Mouse (Mus musculus): ENCODE results near the gene Dnmt3a.

The Dnmt3a gene

GRCm38 (mm10) chr12:3787041-3787440 lies 18.8 kb upstream of the Dnmt3a start:
- no peak for DNase-seq (ENCODE audit: low spot score)

- DNase-seq (ENCODE audit: low spot score): no peak
These were observed 18.3 kb upstream of the Dnmt3a start for GRCm38 (mm10) chr12:3787541-3787940.

DNA sequence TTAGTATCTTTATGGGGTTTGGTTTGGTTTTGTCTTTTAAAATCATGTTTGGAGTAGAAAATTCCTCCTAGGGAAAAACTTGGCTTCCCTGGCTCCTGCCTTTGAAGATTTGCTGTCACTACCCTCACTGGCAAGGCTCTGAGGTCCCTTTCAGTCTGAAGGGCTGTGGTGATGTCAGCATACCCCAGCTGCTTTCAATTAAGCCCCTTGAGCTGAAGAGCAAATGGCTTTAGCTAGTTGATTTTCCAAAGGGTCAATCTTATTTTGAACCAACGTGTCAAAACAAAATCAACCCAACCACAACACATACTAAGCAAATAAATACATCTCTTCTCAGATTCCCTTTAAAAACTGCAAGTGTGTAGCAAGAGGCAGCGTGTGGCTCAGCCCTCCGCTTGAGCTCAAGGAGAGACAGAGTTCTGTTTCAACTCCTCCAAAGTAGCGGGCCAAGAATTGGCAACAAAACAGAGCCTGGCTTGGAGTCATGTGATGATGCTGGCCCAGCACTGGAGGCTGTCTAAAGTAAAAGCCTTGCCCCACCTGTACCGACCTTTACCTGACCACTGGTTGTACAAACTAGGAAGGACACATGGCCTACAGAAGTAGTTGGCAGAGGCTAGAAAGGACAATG lies 17.3 kb upstream of the Dnmt3a start:
- DNase-seq (ENCODE audit: low spot score): no peak

DNA sequence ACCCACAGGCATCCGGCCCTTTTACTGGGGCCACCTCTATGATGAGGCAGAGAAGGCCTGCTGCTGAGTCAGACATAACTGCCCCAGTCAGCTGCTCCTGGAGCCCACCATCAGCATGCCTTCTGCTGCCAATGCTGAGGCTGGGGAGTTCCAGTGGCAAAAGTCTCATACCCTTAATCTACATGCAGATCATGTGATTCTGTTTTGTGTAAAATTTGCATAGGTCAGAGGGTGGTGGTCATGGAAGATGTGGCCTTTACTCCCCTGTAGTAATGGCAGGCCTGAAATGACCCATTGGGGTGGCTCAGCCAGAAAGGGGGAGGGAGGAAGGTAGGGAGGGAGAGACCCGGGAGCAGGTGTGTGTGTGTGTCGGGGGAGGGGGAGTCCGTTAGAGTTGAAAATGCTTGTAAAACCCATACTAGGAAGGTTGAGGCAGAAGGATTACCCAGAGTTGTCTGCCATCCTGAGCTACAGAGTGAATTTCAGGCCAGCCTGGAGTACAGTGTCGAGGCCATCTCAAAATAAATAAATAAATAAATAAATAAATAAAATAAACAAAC lies 16.1 kb upstream of the Dnmt3a start:
- DNase-seq (ENCODE audit: low spot score): no peak

- no peak for DNase-seq (ENCODE audit: low spot score)
These were observed 14.6 kb upstream of the Dnmt3a start for GRCm38 (mm10) chr12:3791257-3791656.

DNA sequence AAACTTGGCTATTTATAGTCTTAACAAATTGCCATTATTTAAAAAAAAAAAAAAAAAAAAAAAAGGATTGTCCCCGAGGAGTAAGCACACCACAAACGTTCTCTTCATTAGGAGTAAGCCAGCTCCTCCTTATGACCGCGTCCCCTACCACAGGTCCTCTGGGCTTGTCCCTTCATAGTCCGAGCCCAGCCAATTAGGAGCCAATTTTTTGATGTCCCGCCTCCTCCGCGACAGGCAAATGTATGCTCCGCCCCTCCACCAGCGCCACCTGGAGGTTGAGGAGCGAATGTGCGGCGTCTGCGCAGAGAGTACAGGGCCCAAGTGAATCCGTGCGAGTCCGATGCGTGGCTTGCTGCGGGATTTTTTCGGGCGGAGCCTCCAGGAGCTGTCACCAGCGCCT lies 14.1 kb upstream of the Dnmt3a start:
- peak; percentile 95 for DNase-seq (ENCODE audit: low spot score)

- DNase-seq (ENCODE audit: low spot score): no peak
These were observed 13.6 kb upstream of the Dnmt3a start for GRCm38 (mm10) chr12:3792248-3792647.

DNA sequence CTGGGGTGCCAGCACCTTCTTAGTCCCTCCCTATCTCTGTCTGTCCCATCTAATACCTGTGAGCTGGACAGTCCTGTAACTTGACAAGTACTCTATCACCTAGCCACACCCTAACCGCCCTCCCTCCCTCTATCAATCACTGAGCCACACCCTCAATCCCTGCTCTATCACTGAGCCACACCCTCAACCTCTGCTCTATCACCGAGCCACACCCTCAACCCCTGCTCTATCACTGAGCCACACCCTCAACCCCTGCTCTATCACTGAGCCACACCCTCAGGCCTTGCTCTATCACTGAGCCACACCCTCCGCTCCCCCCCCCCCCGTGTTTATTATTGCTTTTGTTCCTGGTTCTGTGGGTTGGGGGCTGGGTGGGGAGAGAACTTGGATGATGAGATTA lies 10.2 kb upstream of the Dnmt3a start:
- DNase-seq (ENCODE audit: low spot score): no peak

- DNase-seq (ENCODE audit: low spot score): no peak
These were observed 6.3 kb upstream of the Dnmt3a start for GRCm38 (mm10) chr12:3799551-3799950.

- peak; percentile 72 for DNase-seq (ENCODE audit: low spot score)
These were observed 471 bp downstream of the Dnmt3a start for GRCm38 (mm10) chr12:3806271-3806684.

GRCm38 (mm10) chr12:3806703-3807547 lies 1.1 kb downstream of the Dnmt3a start:
- DNase-seq (ENCODE audit: low spot score): peak; percentile 62

GRCm38 (mm10) chr12:3807548-3808395 lies 2.0 kb downstream of the Dnmt3a start:
- peak; percentile 55 for DNase-seq (ENCODE audit: low spot score)

- no peak for DNase-seq (ENCODE audit: low spot score)
These were observed 2.7 kb downstream of the Dnmt3a start for GRCm38 (mm10) chr12:3808396-3808981.

DNA sequence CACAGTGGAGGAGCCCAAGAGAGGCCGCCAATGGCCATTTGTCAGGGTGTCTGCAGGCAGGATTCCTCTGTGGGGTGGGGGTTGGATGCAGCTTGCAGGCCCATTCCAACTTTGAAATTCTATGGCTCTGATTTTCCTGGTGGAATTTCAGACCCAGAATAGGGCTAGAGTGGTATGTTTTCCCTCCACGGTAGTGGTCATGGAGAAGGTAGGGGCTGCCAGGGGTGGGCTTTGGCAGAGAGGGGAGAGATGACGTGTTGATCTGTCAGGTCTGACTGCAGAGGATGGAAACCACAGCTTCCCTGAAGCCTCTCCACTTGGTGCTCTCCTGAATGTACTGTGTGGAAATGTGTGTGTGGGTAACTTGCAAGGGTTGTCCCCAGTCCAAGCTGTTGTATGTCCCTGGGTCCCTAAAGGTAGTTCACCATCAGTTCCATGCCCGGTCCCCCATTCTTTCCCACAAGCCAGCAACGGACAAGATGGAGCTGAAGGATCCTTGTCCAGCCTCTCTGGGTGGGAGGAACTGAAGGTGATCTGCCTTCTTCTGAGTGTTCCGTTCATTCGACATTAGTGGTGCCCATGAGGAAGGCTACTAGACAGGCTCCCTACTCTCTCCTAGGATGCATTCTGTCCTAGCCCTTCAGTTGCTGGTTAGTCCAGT lies 3.8 kb downstream of the Dnmt3a start:
- DNase-seq (ENCODE audit: low spot score): no peak

GRCm38 (mm10) chr12:3810455-3810854 lies 4.6 kb downstream of the Dnmt3a start:
- DNase-seq (ENCODE audit: low spot score): no peak

GRCm38 (mm10) chr12:3811596-3811995 lies 5.8 kb downstream of the Dnmt3a start:
- no peak for DNase-seq (ENCODE audit: low spot score)

GRCm38 (mm10) chr12:3812251-3812650 lies 6.4 kb downstream of the Dnmt3a start:
- no peak for DNase-seq (ENCODE audit: low spot score)

DNA sequence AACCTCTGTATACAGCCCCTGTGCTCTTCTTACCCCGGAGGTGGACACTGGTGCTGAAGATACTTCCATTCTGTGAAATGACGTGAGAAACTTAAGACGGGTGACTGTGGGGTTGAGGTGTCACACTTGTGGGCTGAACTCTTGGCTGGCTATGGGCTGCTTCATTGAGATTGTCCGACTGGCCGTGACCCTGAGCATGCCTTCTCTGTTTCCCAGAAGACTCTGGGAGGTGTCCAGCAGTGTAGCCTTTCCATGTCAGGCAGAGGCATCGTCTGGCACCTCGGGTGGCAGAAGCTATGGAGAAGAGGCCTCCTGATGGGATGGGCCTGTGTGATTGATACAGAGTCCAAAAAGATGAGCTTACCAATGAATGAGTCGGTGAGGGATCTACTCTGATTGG lies 7.3 kb downstream of the Dnmt3a start:
- DNase-seq (ENCODE audit: low spot score): no peak

- DNase-seq (ENCODE audit: low spot score): no peak
These were observed 9.6 kb downstream of the Dnmt3a start for GRCm38 (mm10) chr12:3815386-3815785.

- DNase-seq (ENCODE audit: low spot score): no peak
These were observed 11.2 kb downstream of the Dnmt3a start for GRCm38 (mm10) chr12:3817033-3817432.

DNA sequence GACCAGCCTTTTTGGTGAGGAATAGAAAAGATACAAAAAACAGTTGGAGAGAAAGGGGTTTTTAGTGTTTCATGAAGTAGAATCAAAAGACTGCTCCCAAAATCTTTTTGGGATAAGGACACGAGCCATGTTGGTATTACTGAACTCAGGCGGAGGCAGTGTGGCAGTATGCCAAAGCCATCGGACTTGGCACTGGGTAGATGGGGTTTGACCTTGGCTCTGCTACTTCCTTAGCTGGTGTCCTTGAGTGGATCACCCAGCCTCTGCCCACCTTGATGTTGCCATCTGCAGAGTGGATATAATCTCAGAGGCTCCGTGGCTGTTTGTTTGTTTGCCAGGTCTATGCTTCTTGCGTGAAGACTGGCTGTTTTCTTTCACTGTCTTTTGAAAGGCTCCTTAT lies 11.8 kb downstream of the Dnmt3a start:
- DNase-seq (ENCODE audit: low spot score): no peak

All from urinary bladder, postnatal 25 days (tissue).